Mouse (Mus musculus) CH12.LX (cell line): ENCODE measurements around the gene 9930111J21Rik2. TPM values are rescaled to one million over a fixed set of nuclear protein-coding genes. Genes with fewer than 3 reads are reported as not detected.

Experiments
- DNase-seq: peaks from one replicate; pipeline ENCODE4 v3.0.0-alpha.2; 2013; ENCODE audit errors: extremely low read depth
- H3K27ac ChIP-seq: 2 replicates; pipeline ENCODE4 v1.5.1; 2012; ENCODE audit warnings: low read depth, mild to moderate bottlenecking, control low read depth, moderate library complexity; ENCODE audit not compliant: insufficient read depth
- H3K27me3 ChIP-seq: replicated peaks from 2 replicates; pipeline ENCODE3; 2012; ENCODE audit warnings: inconsistent platforms
- H3K36me3 ChIP-seq, 2 experiments: replicated peaks in 1 of 2; 2 replicates each; pipeline versions ENCODE3 to v1.6.1; 2012; ENCODE audit warnings: inconsistent platforms in 1 of 2, low read length in 1 of 2, mild to moderate bottlenecking in 1 of 2, mixed read lengths in 1 of 2, moderate library complexity in 1 of 2; ENCODE audit not compliant: control insufficient read depth in 1 of 2, insufficient read depth in 1 of 2
- H3K4me1 ChIP-seq, 2 experiments: 2 replicates each; pipeline ENCODE4 v1.6.1; 2012; ENCODE audit warnings: inconsistent platforms in 1 of 2, moderate library complexity in 1 of 2; ENCODE audit not compliant: insufficient read depth in 2 of 2, control insufficient read depth in 1 of 2
- H3K4me2 ChIP-seq: 2 replicates; pipeline ENCODE4 v1.6.1; 2012; ENCODE audit warnings: low read depth, mild to moderate bottlenecking, control low read depth; ENCODE audit not compliant: poor library complexity, insufficient read depth, severe bottlenecking
- H3K4me3 ChIP-seq, 3 experiments: fragments of 150-350 bp in 1 of 3; sonication (generic) in 1 of 3; replicated peaks in 1 of 3; 2 replicates each; pipeline versions ENCODE3 to v1.5.1; 2011 to 2012; ENCODE audit warnings: low read depth in 2 of 3, low read length in 2 of 3, mild to moderate bottlenecking in 2 of 3, moderate library complexity in 2 of 3, control low read depth in 1 of 3, improper control_type of control experiment in 1 of 3, inconsistent platforms in 1 of 3, mixed read lengths in 1 of 3; ENCODE audit not compliant: poor library complexity in 1 of 3
- H3K79me2 ChIP-seq: replicated peaks from 2 replicates; pipeline ENCODE4 v1.6.1; 2012; ENCODE audit warnings: mild to moderate bottlenecking, moderate library complexity; ENCODE audit not compliant: control insufficient read depth, poor library complexity, insufficient read depth, severe bottlenecking; ENCODE audit errors: extremely low read depth
- H3K9ac ChIP-seq: 2 replicates; pipeline ENCODE4 v1.6.1; 2012; ENCODE audit warnings: low read depth, mild to moderate bottlenecking, control low read depth, moderate library complexity; ENCODE audit not compliant: insufficient read depth
- H3K9me3 ChIP-seq: replicated peaks from 2 replicates; pipeline ENCODE3; 2012; ENCODE audit warnings: low read length, inconsistent platforms, mixed read lengths
- BHLHE40 ChIP-seq: IDR thresholded peaks from 2 replicates; pipeline ENCODE4 v1.6.1; 2011; ENCODE audit warnings: mild to moderate bottlenecking, low read depth, low read length, improper control_type of control experiment
- CTCF ChIP-seq, 2 experiments: IDR thresholded peaks in 1 of 2; conservative IDR thresholded peaks in 1 of 2; 2 replicates each; pipeline ENCODE4 v1.5.1; 2011 to 2012; ENCODE audit warnings: low read depth in 2 of 2, low read length in 2 of 2, improper control_type of control experiment in 1 of 2, inconsistent platforms in 1 of 2, mild to moderate bottlenecking in 1 of 2, moderate library complexity in 1 of 2
- E2F4 ChIP-seq: IDR thresholded peaks from 2 replicates; pipeline ENCODE4 v1.6.1; 2011; ENCODE audit warnings: low read depth, low read length, improper control_type of control experiment; ENCODE audit not compliant: insufficient replicate concordance
- ELF1 ChIP-seq: IDR thresholded peaks from 2 replicates; pipeline ENCODE4 v1.6.1; 2014; ENCODE audit warnings: low read depth, mild to moderate bottlenecking, inconsistent platforms, low read length, improper control_type of control experiment
- EP300 ChIP-seq: IDR thresholded peaks from 2 replicates; pipeline ENCODE4 v1.6.1; 2011; ENCODE audit warnings: low read length, improper control_type of control experiment
- ETS1 ChIP-seq: conservative IDR thresholded peaks from 2 replicates; pipeline ENCODE4 v1.6.1; 2012; ENCODE audit warnings: low read depth, mild to moderate bottlenecking, inconsistent platforms, low read length, improper control_type of control experiment, moderate library complexity
- HCFC1 ChIP-seq: IDR thresholded peaks from 2 replicates; pipeline ENCODE4 v1.6.1; 2012; ENCODE audit warnings: low read depth, mild to moderate bottlenecking, inconsistent platforms, low read length, improper control_type of control experiment
- IRF4 ChIP-seq: IDR thresholded peaks from 2 replicates; pipeline ENCODE4 v1.6.1; 2014; ENCODE audit warnings: low read depth, mild to moderate bottlenecking, inconsistent platforms, low read length, improper control_type of control experiment
- KAT2A ChIP-seq: IDR thresholded peaks from 2 replicates; pipeline ENCODE4 v1.6.1; 2012; ENCODE audit warnings: low read length, improper control_type of control experiment, inconsistent platforms; ENCODE audit not compliant: insufficient replicate concordance
- MAFK ChIP-seq: IDR thresholded peaks from 2 replicates; pipeline ENCODE4 v1.6.1; 2011; ENCODE audit warnings: low read length, improper control_type of control experiment; ENCODE audit not compliant: insufficient replicate concordance
- MAX ChIP-seq: IDR thresholded peaks from 2 replicates; pipeline ENCODE4 v1.6.1; 2011; ENCODE audit warnings: low read length, improper control_type of control experiment
- MAZ ChIP-seq: IDR thresholded peaks from 2 replicates; pipeline ENCODE4 v1.6.1; 2012; ENCODE audit warnings: low read depth, mild to moderate bottlenecking, inconsistent platforms, low read length, improper control_type of control experiment, moderate library complexity
- MEF2A ChIP-seq: IDR thresholded peaks from 2 replicates; pipeline ENCODE4 v1.6.1; 2014; ENCODE audit warnings: low read depth, mild to moderate bottlenecking, inconsistent platforms, low read length, improper control_type of control experiment, borderline replicate concordance
- MYC ChIP-seq: IDR thresholded peaks from 2 replicates; pipeline ENCODE4 v1.6.1; 2011; ENCODE audit warnings: low read depth, mild to moderate bottlenecking, improper control_type of control experiment, low read length
- POLR2A ChIP-seq: IDR thresholded peaks from 2 replicates; pipeline ENCODE4 v1.6.1; 2011; ENCODE audit warnings: low read depth, mild to moderate bottlenecking, improper control_type of control experiment, low read length
- RAD21 ChIP-seq: IDR thresholded peaks from 2 replicates; pipeline ENCODE4 v1.6.1; 2011; ENCODE audit warnings: low read depth, mild to moderate bottlenecking, low read length, improper control_type of control experiment, moderate library complexity
- RCOR1 ChIP-seq: conservative IDR thresholded peaks from 2 replicates; pipeline ENCODE4 v1.6.1; 2012; ENCODE audit warnings: low read depth, mild to moderate bottlenecking, inconsistent platforms, low read length, improper control_type of control experiment
- SIN3A ChIP-seq: IDR thresholded peaks from 2 replicates; pipeline ENCODE4 v1.6.1; 2012; ENCODE audit warnings: low read length, improper control_type of control experiment, inconsistent platforms
- SMC3 ChIP-seq: IDR thresholded peaks from 2 replicates; pipeline ENCODE4 v1.6.1; 2011; ENCODE audit warnings: low read depth, low read length, improper control_type of control experiment
- TBP ChIP-seq: conservative IDR thresholded peaks from 2 replicates; pipeline ENCODE4 v1.6.1; 2011; ENCODE audit warnings: low read depth, low read length, improper control_type of control experiment
- UBTF ChIP-seq: IDR thresholded peaks from 2 replicates; pipeline ENCODE4 v1.6.1; 2012; ENCODE audit warnings: low read depth, mild to moderate bottlenecking, inconsistent platforms, low read length, improper control_type of control experiment, moderate library complexity
- ZC3H11A ChIP-seq: IDR thresholded peaks from 2 replicates; pipeline ENCODE4 v1.6.1; 2012; ENCODE audit warnings: low read depth, mild to moderate bottlenecking, inconsistent platforms, low read length, improper control_type of control experiment
- ZMIZ1 ChIP-seq: IDR thresholded peaks from 2 replicates; pipeline ENCODE4 v1.6.1; 2012; ENCODE audit warnings: low read depth, mild to moderate bottlenecking, inconsistent platforms, low read length, improper control_type of control experiment
- ZNF384 ChIP-seq: IDR thresholded peaks from 2 replicates; pipeline ENCODE4 v1.6.1; 2012; ENCODE audit warnings: low read depth, low read length, improper control_type of control experiment, inconsistent platforms
- dilution Hi-C: fragments of 300-500 bp; cut with MboI; formaldehyde crosslinking; loops from 2 replicates; pipeline ENCODE4 v1.14.3; 2020; ENCODE audit warnings: low sequenced_read_pairs; ENCODE audit not compliant: extremely low pct_unique_long_range_greater_than_20kb, extremely low pct_ligation_motif_present
- in situ Hi-C: fragments of 300-500 bp; cut with MboI; formaldehyde crosslinking; loops from 3 replicates; pipeline ENCODE4 v1.14.3; 2019; ENCODE audit warnings: low sequenced_read_pairs, low pct_ligation_motif_present, low pct_unique_long_range_greater_than_20kb, mixed read lengths
- polyA plus RNA-seq: library from polyadenylated mRNA; unstranded; fragments of >175 nt; gene quantifications from 2 replicates; pipeline ENCODE4 v1.2.1, GENCODE M21; 2012; ENCODE audit warnings: low read depth; ENCODE audit not compliant: insufficient read length
- total RNA-seq, 2 experiments: library from RNA; depleted of rRNA; stranded (reverse); fragments of 300-350 nt in 1 of 2; fragments of >200 nt in 1 of 2; gene quantifications; 2 replicates each; pipeline ENCODE4 v1.2.3; 2012 to 2014

The 9930111J21Rik2 gene
- total and polyA plus RNA-seq, 3 experiments = 6.9 to 22.7 (median 18.5) TPM

- H3K27ac ChIP-seq = peak overlapping the region; percentile 18; the same call in 1 of the 2 replicates
- no peaks in the 10 kb centered on the region for H3K36me3 ChIP-seq
- DNase-seq = no peak
- peak overlapping the region; percentile 19 to 54 (median 34) for H3K4me3 ChIP-seq
- in situ Hi-C loops (no loop called here), dilution Hi-C loops (no loop called here)
- TF ChIP-seq MEF2A = no peak; the same call in 1 of the 2 replicates
- TF ChIP-seq IRF4 = peak; percentile 68
- TF ChIP-seq RAD21 = no peak
- peak; percentile 39; the same call in 1 of the 2 replicates for TF ChIP-seq BHLHE40
- no peak for TF ChIP-seq E2F4
- 0 out of 2 replicates have a peak, but pooled peaks have one; percentile 39 for TF ChIP-seq MYC
- peak; percentile 61; the same call in 1 of the 2 replicates for TF ChIP-seq EP300
- no peak for TF ChIP-seq TBP
- TF ChIP-seq RCOR1 = 0 out of 2 replicates have a peak, but pooled peaks have one; percentile 53
- TF ChIP-seq ZNF384 = peak; percentile 72
- peak; percentile 43; the same call in 1 of the 2 replicates for TF ChIP-seq ETS1
- TF ChIP-seq POLR2A = no peak; the same call in 1 of the 2 replicates
- H3K27me3 ChIP-seq = no peaks in the 10 kb centered on the region
- H3K9ac ChIP-seq = peak overlapping the region; percentile 64
- H3K9me3 ChIP-seq = no peaks in the 10 kb centered on the region
- H3K4me1 ChIP-seq = peaks cover 5 to 60% of the 10 kb centered on the region in 2 experiments
- H3K79me2 ChIP-seq = no peaks in the 10 kb centered on the region; the same call in 1 of the 2 replicates
- H3K4me2 ChIP-seq = peak overlapping the region; percentile 63
These were observed 35.9 kb upstream of the 9930111J21Rik2 start for GRCm38 (mm10) chr11:49086858-49087361.

DNA sequence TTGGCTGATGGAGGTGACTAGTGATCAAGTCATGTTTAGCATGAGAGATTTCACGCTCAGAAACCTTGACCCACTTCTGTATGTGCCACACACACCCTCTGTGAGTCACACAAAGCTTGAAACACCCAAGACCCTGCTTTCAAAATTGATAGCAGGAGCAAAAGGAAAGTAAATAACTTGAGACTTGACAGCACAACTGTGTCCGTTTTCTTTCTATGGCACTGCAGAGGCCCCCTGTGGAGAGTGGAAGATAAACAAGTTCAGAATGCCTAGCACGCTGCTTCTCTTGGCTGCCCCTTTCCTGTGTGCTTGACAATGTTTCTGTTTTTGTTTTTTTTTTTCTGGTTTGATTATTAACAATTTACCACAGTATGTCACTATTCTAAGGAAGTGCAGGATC lies 33.8 kb upstream of the 9930111J21Rik2 start:
- TF ChIP-seq MAX = 0 out of 2 replicates have a peak, but pooled peaks have one; percentile 20
- no peak for TF ChIP-seq MAFK
- no peak for TF ChIP-seq MAZ
- TF ChIP-seq ZC3H11A = peak; percentile 80
- TF ChIP-seq SMC3 = peak; percentile 85
- peak in 1 of 2 experiments; percentile 82; a peak in 2 of 4 replicates for TF ChIP-seq CTCF (conservative IDR thresholded peaks at IDR 0.05 in 1 of 2, IDR thresholded peaks at IDR 0.05 in 1 of 2; ENCODE audit: low read depth in 2 of 2, low read length in 2 of 2)
- no peak for TF ChIP-seq HCFC1
- TF ChIP-seq UBTF = no peak
- no peak for TF ChIP-seq KAT2A
- no peak for TF ChIP-seq ZMIZ1
- 0 out of 2 replicates have a peak, but pooled peaks have one; percentile 51 for TF ChIP-seq SIN3A
- TF ChIP-seq ELF1 = peak; percentile 34; the same call in 1 of the 2 replicates
- peak; percentile 82 for TF ChIP-seq RAD21
- Histone ChIP-seq H3K4me2 (0 out of 2 replicates have a peak overlapping the region, but pooled peaks have one; percentile 2), H3K4me1 (peaks cover 5 to 67% of the 10 kb centered on the region in 2 experiments), H3K9me3 (no peaks in the 10 kb centered on the region), H3K79me2 (no peaks in the 10 kb centered on the region; the same call in 1 of the 2 replicates), H3K27me3 (no peaks in the 10 kb centered on the region), H3K9ac (no peak overlapping the region), H3K4me3 (no peak overlapping the region), H3K27ac (no peak overlapping the region), H3K36me3 (no peaks in the 10 kb centered on the region)
- no peak for DNase-seq
- dilution Hi-C loops (no loop called here), in situ Hi-C loops (no loop called here)
